Mouse (Mus musculus): ENCODE measurements around the gene Mex3a. TPM values are rescaled to one million over a fixed set of nuclear protein-coding genes. Genes with fewer than 3 reads are reported as not detected.
A peak's percentile ranks its signal among the peaks of the same experiment; 100 is the strongest.

Gene Mex3a
- total RNA-seq (2017): 0.47 and 0.49 TPM in 2 replicates

DNA sequence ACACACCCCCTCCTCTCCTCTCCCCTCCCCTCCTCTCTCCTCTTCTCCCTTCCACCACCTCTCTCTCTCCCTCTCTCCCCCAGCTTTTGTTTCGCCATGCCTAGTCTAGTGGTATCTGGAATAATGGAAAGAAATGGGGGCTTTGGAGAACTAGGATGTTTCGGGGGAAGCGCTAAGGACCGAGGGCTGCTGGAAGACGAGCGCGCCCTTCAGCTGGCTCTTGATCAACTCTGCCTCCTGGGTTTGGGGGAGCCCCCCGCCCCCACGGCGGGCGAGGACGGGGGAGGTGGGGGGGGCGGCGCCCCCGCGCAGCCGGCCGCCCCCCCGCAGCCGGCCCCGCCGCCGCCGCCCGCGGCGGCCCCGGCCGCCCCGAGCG, at the start of gene Mex3a:
Gene Mex3a, plus strand, starts transcription at position 97 of the 376 bp plus-strand sequence.
- no peak for ATAC-seq (ENCODE audit: extremely low read depth, insufficient number of reproducible peaks, low FRiP score, poor library complexity, severe bottlenecking)

DNA sequence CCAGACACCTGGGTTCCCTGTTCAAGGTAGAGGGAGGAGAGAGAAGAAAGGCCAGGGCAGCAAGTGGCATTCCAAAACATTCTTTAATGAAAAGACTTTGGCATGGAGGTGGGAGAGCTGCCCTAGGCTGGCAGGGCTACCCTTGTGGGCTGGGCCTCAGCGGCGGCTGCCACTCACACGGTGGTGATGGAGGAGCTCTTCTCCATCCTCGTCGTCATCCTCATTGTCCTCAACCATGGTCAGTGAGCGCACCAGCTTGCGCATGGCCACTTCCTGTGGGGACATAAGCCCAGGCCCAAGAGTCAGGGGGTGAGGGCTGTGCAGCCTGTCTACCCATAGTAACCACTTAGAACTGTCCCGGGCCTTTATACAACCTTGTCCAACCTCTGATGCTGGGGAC, 49.1 kb upstream of the Mex3a start:
- ATAC-seq (ENCODE audit: extremely low read depth, insufficient number of reproducible peaks, low FRiP score, poor library complexity, severe bottlenecking): no peak

DNA sequence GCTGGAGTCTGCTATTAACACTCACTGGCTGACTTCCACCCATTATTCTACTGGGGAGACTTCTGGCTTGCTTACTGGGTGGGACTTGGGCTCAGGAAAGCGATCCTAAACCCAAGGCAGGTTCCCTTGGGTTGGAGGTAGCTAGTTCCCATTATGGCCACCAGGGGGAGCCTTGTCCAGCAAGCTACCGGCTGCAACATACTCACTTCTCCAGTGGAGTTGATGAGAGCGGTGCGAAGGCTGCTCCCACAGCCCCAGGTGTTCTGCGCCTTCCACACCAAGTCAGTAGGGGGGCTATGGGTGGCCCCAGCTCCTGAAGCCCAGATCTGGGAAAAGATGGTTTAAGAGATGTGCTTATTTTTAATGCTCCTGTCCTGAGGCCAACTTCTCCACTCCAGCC, 48.6 kb upstream of the Mex3a start:
- peak; percentile 77 for ATAC-seq (ENCODE audit: extremely low read depth, insufficient number of reproducible peaks, low FRiP score, poor library complexity, severe bottlenecking)

DNA sequence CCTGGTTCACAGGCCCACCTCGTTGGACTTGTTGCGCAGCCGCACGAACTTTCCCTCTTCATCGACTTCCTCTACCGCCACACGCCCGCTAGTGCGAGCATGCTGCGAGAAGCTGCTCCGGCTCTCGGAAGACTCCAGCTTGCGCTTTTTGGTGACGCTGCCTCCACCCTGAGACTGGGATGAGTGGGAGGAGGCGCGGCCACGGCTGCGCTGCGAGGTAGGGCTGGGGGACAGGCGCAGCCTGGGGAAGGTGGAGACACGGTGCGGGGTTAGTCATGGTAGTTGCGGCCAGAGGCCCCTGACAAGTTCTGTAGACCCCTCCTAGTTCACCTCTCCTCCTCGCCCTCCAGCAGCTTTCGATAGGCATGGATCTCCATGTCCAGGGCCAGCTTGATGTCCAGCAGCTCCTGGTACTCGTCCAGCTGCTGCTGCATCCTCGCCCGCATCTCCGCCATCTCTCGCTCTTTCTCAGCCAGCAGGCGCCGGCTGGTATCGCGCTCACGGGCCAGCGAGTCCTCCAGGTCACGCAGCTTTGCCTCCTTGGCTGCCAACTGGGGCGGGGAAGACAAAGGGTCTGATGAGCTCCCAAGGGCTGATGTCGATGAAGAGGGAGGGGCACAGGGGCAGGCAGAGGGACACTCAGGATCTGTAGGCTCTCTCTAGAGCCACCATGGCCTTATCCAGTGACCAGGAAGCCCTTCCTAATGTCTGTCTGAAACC, 47.4 kb upstream of the Mex3a start:
- ATAC-seq (ENCODE audit: extremely low read depth, insufficient number of reproducible peaks, low FRiP score, poor library complexity, severe bottlenecking): no peak

DNA sequence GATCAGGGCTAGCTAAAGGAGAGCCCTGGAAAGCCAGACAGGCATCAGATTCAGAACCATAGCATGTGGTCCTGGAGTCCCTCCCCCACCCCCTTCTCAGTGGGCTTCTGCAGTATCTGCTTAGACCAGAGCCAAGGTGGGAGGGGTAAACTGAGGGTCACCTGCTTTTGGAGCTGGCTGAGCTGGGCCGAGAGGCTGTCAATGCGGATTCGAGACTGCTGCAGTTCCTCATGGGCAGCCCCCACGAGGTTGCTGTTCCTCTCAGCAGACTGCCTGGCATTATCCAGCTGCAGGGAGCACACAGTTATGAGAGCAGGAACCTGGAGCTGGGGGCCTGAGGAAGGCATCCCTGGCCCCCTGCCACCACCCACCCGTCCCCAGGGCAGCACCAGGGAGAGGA, 46.2 kb upstream of the Mex3a start:
- no peak for ATAC-seq (ENCODE audit: extremely low read depth, insufficient number of reproducible peaks, low FRiP score, poor library complexity, severe bottlenecking)

DNA sequence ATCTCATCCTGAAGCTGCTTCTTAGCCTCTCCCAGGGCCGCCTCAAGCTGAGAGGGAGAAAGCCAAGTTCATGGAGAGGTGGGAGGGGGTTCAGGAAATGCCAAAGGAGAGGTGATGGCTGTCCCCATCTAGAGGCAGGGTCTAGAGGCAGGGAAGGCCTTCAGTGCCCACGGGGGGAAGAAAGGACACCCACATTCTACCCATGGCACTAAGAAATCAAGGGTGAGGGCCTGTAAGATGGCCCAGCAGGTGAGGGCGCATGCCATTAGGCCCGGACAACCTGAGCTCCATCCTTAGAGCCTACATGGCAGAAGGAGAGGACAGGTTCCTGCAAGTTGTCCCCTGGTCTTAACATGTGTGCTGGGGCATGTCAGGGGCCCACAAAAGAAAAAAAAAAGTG, 45.3 kb upstream of the Mex3a start:
- no peak for ATAC-seq (ENCODE audit: extremely low read depth, insufficient number of reproducible peaks, low FRiP score, poor library complexity, severe bottlenecking)

DNA sequence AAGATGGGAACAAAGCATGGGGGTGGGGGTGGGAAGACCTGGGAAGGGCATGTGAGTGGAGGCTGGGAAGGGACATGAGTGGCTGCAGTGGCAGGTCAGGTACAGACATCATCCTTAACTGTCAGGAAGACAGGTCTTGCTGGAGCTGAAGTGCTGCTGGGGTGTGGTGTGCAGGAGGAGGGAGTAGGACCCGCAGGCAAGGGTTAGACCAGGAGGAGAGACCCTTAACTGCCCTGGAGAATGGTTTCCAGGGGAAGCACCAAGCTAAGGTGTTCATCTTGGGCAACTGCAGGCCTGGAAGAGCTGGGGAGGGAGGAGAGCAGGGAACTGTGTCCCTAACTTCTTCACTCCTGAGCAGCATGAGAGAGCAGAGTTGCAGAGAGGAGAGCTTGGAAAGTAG, 44.8 kb upstream of the Mex3a start:
- no peak for ATAC-seq (ENCODE audit: extremely low read depth, insufficient number of reproducible peaks, low FRiP score, poor library complexity, severe bottlenecking)

DNA sequence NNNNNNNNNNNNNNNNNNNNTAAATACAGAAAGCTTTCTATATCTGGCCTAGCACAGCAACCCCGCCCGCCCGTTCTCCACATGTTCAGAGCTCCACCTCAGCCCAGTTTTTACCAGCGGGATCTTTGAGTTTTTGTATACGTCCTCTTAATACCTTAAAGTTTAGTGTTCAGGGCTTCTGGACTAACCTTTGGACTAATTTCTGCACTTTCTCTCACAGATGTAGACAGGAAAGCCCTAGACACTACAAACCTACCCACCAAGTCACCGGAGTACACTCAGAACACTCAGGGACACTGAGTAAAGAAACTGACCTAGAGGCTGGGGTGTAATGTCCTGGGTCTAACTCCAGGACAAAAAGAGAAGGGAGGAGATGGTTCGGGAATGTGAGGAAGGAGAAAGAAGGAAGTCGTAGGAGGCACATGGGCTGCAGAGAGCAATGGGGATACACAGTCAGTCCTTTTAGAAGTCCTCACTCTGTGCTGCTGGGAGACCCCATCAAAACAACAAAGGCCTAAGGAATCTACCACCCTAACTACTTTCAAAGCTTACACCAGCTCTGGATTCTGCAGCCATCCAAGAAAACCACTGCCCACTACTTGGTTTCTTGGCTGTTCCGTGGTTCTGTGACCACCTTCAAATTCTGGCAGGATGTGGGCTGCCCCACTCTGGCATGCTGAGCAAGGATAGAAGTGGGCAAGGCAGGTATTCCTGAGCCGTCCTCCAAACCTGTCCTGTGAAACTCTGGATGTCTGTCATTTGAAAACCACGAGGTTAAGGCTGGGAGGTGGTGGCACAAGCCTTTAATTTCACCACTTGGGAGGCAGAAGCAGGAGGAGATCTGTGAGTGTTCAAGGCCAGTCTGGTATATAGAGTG, 38.3 kb upstream of the Mex3a start:
- no peak for ATAC-seq (ENCODE audit: extremely low read depth, insufficient number of reproducible peaks, low FRiP score, poor library complexity, severe bottlenecking)

DNA sequence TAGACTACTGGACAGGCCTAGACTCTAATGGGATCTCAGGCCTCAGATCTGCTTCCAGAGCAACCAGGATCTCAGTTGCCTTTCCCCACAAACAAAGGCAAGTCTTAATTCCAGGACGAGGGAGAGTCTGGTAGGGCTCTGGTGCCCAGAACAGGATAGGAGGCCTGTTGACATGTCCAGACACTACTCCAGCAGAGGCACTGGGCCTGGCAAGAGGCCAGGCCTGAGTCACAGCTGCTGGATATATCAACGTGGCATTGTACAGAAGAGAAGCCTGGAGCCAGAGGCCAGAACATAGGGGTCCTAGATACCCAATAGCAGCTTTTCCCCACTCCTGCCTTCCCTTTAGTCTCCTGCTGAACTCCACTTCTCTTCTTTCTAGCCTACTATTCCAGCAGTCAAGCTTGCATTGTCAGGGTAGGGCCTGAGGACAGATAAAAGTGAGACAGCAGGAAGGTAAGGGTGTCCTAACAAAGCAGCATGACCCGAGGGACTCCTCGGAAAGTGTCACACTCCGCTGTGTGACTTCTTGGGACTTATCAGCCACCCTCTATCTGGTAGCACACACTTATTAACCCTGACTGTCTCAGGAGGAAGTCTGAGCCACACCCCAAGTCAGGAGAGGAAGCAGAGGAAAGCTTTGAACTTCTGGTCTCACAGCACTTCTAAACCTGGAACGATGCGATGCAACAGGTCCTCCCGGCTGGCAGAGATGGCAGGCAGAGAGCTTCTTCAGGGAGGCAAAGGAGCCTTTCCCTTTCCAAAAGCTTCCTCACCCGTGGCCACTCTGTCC, 37.2 kb upstream of the Mex3a start:
- ATAC-seq (ENCODE audit: extremely low read depth, insufficient number of reproducible peaks, low FRiP score, poor library complexity, severe bottlenecking): no peak

DNA sequence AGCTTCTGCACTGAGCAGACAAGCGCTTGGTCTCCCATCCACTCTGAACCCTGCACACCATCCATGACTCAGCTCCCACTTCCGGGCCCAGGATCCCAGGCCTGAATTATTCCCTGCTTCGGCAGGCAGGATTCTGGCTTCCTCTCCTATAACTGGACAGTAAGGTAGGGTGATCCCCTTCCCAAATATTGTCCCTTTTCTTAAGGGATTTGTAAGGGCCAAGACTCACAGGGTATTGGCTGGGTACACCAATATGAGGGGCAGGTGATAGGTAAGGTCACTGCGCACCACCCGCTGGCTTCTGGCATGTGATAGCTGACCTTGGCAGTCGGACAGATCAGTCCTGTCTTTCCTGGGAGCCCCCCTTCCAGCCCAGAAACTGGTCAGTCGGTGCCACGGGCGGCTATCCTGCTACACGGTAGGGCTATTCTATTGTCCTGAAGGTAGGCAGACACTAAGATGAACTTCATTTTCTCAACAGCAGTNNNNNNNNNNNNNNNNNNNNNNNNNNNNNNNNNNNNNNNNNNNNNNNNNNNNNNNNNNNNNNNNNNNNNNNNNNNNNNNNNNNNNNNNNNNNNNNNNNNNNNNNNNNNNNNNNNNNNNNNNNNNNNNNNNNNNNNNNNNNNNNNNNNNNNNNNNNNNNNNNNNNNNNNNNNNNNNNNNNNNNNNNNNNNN, 36.3 kb upstream of the Mex3a start:
- ATAC-seq (ENCODE audit: extremely low read depth, insufficient number of reproducible peaks, low FRiP score, poor library complexity, severe bottlenecking): no peak

DNA sequence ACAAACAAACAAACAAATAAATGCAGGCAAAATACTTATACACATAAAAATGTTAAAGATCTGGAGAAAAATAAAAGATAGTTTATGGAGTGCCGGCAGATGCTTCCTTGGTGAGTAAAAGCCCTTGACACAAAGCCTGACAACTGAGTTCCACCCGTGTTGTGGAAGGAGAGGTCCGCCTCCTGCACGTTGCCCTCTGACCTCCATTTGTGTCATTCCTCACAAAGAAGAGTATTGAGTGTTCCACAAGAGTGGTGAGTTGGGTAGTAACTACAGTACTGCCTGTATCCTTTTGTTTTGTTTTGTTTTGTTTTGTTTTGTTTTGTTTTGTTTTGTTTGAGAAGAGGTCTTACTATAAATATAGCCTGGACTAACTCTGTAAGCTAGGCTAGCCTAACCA, 32.6 kb upstream of the Mex3a start:
- ATAC-seq (ENCODE audit: extremely low read depth, insufficient number of reproducible peaks, low FRiP score, poor library complexity, severe bottlenecking): no peak

DNA sequence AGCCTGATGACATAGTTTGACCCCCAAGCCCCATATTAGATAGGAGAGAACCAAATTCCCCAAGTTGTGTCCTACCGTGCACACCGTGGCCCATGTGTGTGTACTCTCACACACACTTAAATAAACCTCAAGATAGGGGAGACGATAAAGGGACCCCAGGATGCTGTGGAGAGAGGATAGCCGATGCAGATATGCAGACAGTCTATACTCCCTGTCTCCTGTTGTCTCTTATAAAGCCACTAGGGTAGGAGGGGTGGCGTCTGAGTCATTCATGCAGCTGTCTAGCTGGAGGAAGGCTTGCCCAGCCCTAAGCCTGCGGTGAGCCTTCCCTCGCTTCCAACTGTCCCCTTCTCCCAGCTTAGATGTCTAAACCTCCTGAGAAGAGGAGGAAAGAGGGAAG, 32.1 kb upstream of the Mex3a start:
- no peak for ATAC-seq (ENCODE audit: extremely low read depth, insufficient number of reproducible peaks, low FRiP score, poor library complexity, severe bottlenecking)

DNA sequence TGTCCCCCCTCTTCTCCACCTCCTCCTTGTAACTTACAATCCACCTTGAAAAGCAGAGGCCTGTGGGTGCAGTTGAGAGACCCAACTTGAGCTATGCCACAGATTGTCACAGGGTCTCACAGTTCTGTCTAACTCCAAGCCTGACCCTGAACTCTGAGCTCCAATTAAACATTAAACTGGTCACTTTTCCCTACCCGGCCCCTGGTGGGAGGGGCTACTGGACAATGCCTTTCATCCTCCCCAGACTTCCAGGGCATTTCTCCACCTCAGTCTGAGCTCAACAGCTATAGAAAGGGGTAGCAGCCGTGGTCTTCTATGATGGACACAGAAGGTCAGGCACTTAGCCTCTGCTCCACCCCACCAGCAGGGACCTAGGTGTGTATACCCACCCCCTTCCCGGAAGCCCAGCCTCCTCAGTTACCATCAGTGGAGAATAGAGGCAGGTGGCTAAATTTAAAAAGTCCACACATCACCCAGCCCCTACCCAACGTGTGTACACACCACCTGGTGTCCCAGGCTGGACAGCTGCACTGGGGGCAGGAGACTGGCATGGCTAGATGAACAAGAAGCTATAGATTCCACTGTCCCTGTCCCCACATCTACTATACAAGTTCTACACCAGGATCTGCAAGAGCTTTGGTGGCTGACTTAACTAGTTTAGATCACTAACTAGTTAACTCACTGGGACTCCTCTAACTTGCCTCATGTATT, 31.4 kb upstream of the Mex3a start:
- no peak for ATAC-seq (ENCODE audit: extremely low read depth, insufficient number of reproducible peaks, low FRiP score, poor library complexity, severe bottlenecking)

DNA sequence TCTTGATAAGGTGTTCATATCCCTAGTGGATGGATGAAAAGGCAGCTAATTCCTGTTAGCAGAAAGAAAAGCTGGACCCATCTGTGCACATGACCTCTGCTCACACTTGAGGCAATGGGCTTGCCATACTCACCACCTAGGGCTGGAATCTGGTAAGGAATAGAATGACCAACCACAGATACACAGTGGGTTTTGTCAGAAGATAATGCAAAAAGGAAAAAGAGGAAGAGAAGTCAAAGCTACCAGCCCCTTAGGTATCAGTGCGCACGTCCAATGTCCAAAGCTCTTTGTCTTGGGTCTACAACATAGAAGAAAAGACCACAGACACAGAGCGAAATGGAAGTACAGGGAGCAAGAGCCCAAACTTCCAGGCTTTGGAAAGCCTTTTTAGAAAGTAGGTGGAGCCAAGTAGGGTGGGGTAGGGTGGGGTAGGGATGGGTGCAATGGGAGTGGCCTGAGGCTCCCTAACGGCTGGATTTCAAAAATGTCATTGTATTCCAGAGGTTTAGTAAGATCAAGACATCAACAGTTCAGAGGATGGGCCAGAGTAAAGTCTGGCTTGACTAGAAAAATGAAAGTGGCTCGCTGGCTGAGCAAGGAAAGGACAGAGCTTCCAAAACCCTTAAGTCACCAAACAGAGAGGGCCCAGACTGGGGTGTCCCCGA, 30.7 kb upstream of the Mex3a start:
- no peak for ATAC-seq (ENCODE audit: extremely low read depth, insufficient number of reproducible peaks, low FRiP score, poor library complexity, severe bottlenecking)

DNA sequence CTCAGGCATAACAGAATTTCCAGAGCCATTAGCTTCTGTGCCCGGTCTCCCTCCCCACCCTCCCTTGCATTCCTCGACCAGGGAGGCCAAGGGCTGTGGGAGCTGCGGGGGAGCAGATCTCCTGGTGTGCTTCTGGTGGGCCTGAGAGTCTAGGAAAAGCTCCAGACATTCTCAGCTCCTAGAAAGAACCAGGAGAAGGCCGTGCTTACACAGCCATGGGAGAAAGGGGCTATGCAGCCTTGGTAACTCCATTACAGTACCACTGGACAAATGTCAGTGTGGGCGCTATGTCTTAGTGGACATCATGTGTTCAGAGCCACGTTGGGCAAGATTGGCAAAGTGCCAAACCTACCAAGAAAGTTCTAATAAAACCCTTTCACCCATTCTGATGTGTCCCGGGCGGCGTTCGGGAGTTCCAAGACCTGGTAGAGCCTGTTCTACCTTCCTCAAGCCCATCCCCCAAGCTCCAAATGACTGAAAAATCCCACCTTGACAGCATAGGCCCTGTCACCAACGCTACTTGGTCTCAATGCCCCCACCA, 30.1 kb upstream of the Mex3a start:
- ATAC-seq (ENCODE audit: extremely low read depth, insufficient number of reproducible peaks, low FRiP score, poor library complexity, severe bottlenecking): no peak

DNA sequence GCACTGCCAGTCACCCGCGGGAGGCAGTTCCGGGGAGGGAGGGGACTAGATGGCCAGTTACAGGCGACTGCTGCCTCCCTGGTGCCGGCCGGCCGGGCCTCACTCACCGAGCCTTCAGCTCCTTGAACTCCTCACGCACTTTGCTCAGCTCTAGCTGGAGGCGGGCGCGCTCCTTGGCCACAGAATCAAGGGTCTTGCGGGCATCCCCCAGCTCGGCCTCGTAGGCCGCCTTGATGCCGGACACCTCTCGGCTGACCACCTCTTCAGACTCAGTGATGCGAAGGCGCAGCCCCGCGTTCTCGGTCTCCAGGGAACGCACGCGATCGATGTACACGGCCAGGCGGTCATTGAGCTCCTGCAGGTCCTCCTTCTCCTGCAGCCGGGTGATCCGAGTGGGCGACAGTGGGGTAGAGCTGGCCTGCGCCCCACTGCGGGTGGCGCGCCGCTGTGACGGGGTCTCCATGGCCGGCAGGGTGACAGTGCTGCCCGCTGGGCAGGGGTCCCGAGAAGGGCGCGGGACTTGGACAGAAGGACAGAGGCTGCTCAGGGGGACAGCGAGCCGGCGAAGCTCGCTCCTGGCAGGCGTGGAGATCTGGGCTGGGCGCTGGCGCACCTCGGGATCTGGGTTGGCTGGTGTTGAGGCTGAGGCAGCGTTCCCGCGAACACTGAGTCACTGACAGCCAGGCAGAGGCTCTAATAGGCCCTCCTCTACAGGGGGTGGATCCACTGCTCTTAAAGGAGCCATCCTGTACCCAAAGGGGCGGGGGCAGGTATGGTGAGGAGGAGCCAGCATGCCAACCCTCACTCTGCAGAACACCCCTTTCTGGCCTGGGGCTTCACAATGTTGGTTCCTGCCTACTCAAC, 29.3 kb upstream of the Mex3a start:
- peak; percentile 67 for ATAC-seq (ENCODE audit: extremely low read depth, insufficient number of reproducible peaks, low FRiP score, poor library complexity, severe bottlenecking)

DNA sequence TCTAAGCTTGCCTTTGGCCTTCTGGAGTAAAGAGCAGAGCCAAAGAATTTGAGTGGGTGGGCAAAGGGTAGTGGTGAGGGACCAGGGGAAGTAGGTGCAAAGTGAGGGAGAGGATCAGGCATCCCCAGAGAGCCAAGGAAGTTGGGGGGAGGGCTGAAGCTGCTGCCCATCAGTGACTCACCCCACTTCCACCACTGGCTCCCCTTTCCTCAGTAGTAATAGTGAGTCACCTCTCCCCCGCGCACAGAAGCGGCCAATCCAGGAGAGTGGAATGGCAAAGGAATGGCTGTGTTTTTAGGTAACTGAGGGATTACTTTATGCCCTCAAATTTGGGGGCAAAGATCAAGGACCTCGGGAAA, 28.7 kb upstream of the Mex3a start:
- ATAC-seq (ENCODE audit: extremely low read depth, insufficient number of reproducible peaks, low FRiP score, poor library complexity, severe bottlenecking): no peak
